Mouse (Mus musculus) bone marrow macrophage, adult 2 months (primary cell): ENCODE data around the gene Crebrf.

ENCODE experiments used
- CTCF ChIP-seq: IDR thresholded peaks from 2 replicates; pipeline ENCODE4 v1.5.1; 2012; ENCODE audit warnings: low read depth, mild to moderate bottlenecking, low read length, moderate library complexity
- POLR2A ChIP-seq: IDR thresholded peaks from 2 replicates; pipeline ENCODE4 v1.6.1; 2012; ENCODE audit warnings: mild to moderate bottlenecking, low read depth, low read length, borderline replicate concordance

DNA sequence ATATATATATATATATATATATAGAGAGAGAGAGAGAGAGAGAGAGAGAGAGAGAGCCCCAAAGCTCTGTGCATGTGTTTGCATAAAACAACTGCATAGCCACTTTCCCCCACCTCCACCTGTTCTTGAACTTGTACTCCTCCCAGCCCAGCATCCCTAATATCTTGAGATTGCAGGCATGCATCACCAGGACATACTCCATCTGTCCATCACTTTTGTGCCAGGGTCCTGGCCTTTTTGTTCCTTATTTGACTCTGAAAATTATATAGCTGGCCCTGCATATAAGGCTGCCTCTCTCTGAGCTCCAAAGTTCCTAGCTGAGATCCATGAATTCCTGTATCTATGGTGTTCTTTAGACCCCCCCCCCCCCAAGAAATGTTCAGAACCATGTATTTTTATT, 7.0 kb upstream of the Crebrf start:
- TF ChIP-seq CTCF: no peak
- TF ChIP-seq POLR2A: no peak
